Mouse (Mus musculus) midbrain, embryonic 10.5 days (tissue): ENCODE results near the gene Sh3tc1. TPM values are rescaled to one million over a fixed set of nuclear protein-coding genes. Genes with fewer than 3 reads are reported as not detected.

Experiments
- DNase-seq: peaks from one replicate; pipeline ENCODE4 v3.0.0-alpha.2; 2017; ENCODE audit warnings: low spot score
- H3K27ac ChIP-seq: fragments of 300-500 bp; sonication (generic); replicated peaks from 2 replicates; pipeline ENCODE4 v1.5.1; 2016; ENCODE audit warnings: mild to moderate bottlenecking
- H3K27me3 ChIP-seq: fragments of 300-500 bp; sonication (generic); 2 replicates; pipeline ENCODE4 v1.6.1; 2016; ENCODE audit warnings: low read depth, mild to moderate bottlenecking; ENCODE audit not compliant: poor library complexity, severe bottlenecking
- H3K36me3 ChIP-seq: fragments of 300-500 bp; sonication (generic); 2 replicates; pipeline ENCODE4 v1.6.1; 2016; ENCODE audit warnings: mild to moderate bottlenecking, moderate library complexity
- H3K4me1 ChIP-seq: fragments of 300-500 bp; sonication (generic); 2 replicates; pipeline ENCODE4 v1.6.1; 2016
- H3K4me3 ChIP-seq: fragments of 300-500 bp; sonication (generic); 2 replicates; pipeline ENCODE4 v1.5.1; 2016; ENCODE audit warnings: mild to moderate bottlenecking, moderate library complexity
- H3K9me3 ChIP-seq: fragments of 300-500 bp; sonication (generic); replicated peaks from 2 replicates; pipeline ENCODE4 v1.6.1; 2016; ENCODE audit warnings: mild to moderate bottlenecking
- WGBS: fragments of 180-500 bp; shearing (Covaris S2); methylation state at CpG from one replicate; pipeline ENCODE4 v1.1.7; 2016; 5-methylcytosine and 5-hydroxymethylcytosine counted together
- polyA plus RNA-seq: library from polyadenylated mRNA; unstranded; fragments of >200 nt; fragmentation: Nextera tagmentation; extraction: Ambion mirVana; gene quantifications from 2 replicates; pipeline ENCODE4 v1.2.1, GENCODE M21; 2016

The Sh3tc1 gene
- polyA plus RNA-seq, 1 experiment from 2014 or later, result 3.8 TPM

DNA sequence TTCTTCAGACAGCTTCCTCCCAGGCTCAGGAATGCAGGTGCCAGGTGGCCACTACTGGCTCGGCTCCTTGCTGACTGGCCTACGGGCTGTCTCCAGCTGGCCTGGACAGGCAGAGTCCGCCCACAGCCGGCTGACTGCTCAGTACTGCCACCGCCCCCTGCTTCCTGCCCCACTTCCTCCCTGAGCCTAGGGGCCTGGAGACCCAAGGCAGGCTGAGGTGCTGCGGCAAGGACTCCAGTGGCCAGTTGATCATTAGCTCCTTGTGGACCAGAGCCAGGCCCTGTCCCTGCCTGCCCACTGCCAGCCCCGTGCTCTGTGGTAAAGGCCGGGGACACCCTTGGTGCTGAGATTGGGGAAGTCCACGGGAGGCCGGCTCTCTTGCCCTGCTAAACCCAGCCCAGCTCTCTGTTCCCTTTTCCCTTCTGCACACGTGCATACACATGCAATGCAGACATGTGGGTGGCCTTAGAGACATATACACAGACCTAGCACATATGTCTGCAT lies 10.8 kb downstream of the Sh3tc1 start:
- no peaks in the 10 kb centered on the region for H3K27me3 ChIP-seq
- no peak overlapping the region for H3K4me3 ChIP-seq
- DNase-seq, result peak; percentile 28
- WGBS, result 61% methylated on average over 11 of the region's 11 CpGs
- H3K4me1 ChIP-seq, result no peaks in the 10 kb centered on the region; the same call in 1 of the 2 replicates
- H3K9me3 ChIP-seq, result no peaks in the 10 kb centered on the region
- peak overlapping the region; percentile 43 for H3K27ac ChIP-seq
- H3K36me3 ChIP-seq, result no peaks in the 10 kb centered on the region

- H3K27ac ChIP-seq, result peak overlapping the region; percentile 43
- H3K36me3 ChIP-seq, result no peaks in the 10 kb centered on the region
- H3K4me1 ChIP-seq, result no peaks in the 10 kb centered on the region; the same call in 1 of the 2 replicates
- DNase-seq, result no peak
- H3K27me3 ChIP-seq, result no peaks in the 10 kb centered on the region
- H3K9me3 ChIP-seq, result no peaks in the 10 kb centered on the region
- WGBS, result 89% methylated on average over 12 of the region's 12 CpGs
- 0 out of 2 replicates have a peak overlapping the region, but pooled peaks have one; percentile 11 for H3K4me3 ChIP-seq
Measured at GRCm38 (mm10) chr5:35728344-35728956, 11.3 kb downstream of the Sh3tc1 start.

GRCm38 (mm10) chr5:35727447-35727846 lies 12.3 kb downstream of the Sh3tc1 start:
- H3K4me3 ChIP-seq, result no peak overlapping the region
- no peaks in the 10 kb centered on the region for H3K9me3 ChIP-seq
- no peaks in the 10 kb centered on the region; the same call in 1 of the 2 replicates for H3K4me1 ChIP-seq
- no peak for DNase-seq
- H3K27ac ChIP-seq, result no peak overlapping the region
- WGBS, result 89% methylated on average over 5 of the region's 5 CpGs
- no peaks in the 10 kb centered on the region for H3K27me3 ChIP-seq
- no peaks in the 10 kb centered on the region for H3K36me3 ChIP-seq

DNA sequence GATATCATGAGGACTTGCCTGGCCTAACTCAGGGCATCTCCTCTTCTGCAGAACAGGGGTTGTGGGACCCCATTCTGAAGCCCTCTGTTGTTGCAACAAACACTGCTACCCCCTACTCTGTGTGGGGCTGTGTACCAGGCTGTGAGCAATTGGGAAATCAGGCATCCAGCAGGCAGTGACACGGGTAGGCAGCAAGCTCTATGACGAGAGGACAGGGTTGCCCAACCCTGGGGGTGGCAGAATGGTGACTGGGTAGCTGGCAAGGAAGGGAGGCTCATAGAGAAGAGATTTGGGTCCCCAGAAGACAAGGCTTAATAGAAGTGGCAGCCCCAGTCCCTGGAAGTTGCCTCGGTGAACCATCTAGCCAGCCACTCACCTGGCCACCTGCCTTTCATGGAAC lies 13.9 kb downstream of the Sh3tc1 start:
- DNase-seq, result no peak
- H3K27me3 ChIP-seq, result no peaks in the 10 kb centered on the region
- WGBS, result 87% methylated on average over 3 of the region's 3 CpGs
- no peaks in the 10 kb centered on the region for H3K9me3 ChIP-seq
- H3K4me1 ChIP-seq, result no peaks in the 10 kb centered on the region; the same call in 1 of the 2 replicates
- H3K36me3 ChIP-seq, result no peaks in the 10 kb centered on the region
- H3K27ac ChIP-seq, result 0 out of 2 replicates have a peak overlapping the region, but pooled peaks have one; percentile 23
- H3K4me3 ChIP-seq, result no peak overlapping the region

DNA sequence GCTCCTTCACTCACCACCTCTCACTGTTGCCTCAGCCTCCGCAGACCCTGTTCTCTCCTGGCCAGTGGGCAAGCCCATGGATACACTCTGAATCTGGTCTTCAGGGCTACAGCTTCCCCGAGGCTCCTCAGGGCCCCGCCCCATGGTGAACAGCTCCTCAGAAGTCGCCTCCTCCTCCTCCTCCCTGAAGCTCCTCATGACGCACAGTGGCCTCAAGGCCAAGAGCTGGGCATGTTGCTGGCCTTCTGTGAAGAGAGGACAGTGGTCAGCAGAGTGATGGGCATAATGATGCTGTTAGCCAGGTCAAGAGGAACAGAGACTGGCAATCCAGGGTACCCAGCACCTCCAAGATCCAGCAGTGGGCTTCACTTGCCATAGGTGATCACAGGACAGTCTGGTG lies 15.9 kb downstream of the Sh3tc1 start:
- H3K27ac ChIP-seq, result no peak overlapping the region
- H3K27me3 ChIP-seq, result no peaks in the 10 kb centered on the region
- no peak overlapping the region for H3K4me3 ChIP-seq
- no peaks in the 10 kb centered on the region for H3K36me3 ChIP-seq
- H3K4me1 ChIP-seq, result no peaks in the 10 kb centered on the region; the same call in 1 of the 2 replicates
- DNase-seq, result no peak
- 81% methylated on average over 5 of the region's 5 CpGs for WGBS
- no peaks in the 10 kb centered on the region for H3K9me3 ChIP-seq

- DNase-seq, result no peak
- H3K4me1 ChIP-seq, result no peaks in the 10 kb centered on the region
- no peak overlapping the region for H3K27ac ChIP-seq
- H3K27me3 ChIP-seq, result no peaks in the 10 kb centered on the region
- H3K9me3 ChIP-seq, result no peaks in the 10 kb centered on the region
- 62% methylated on average over 2 of the region's 2 CpGs for WGBS
- H3K4me3 ChIP-seq, result no peak overlapping the region
- no peaks in the 10 kb centered on the region for H3K36me3 ChIP-seq
Measured at GRCm38 (mm10) chr5:35722654-35723053, 17.1 kb downstream of the Sh3tc1 start.

DNA sequence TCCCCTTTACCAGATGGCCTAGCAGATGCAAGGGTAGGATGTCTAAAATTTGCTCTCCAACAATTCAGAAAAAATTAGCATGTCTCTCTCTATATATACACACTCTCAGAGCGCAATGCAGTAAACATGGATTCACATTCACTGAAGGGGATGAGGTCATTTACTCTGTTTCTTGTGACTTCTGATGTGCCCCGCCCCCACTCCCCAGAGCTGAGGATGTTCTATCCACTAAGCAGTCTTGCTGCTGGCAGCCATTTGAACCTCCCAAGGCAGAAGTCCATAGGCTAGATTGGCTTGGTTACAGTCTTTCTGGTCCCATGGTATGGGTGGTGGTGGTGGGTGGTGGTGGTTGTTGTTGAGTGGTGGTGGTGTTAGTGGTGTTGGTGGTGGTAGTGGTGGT lies 17.9 kb downstream of the Sh3tc1 start:
- Histone ChIP-seq H3K27me3 (no peaks in the 10 kb centered on the region), H3K4me1 (no peaks in the 10 kb centered on the region), H3K27ac (no peak overlapping the region), H3K9me3 (no peaks in the 10 kb centered on the region), H3K36me3 (no peaks in the 10 kb centered on the region), H3K4me3 (no peak overlapping the region)
- DNase-seq, result no peak
- 100% methylated on average over 2 of the region's 2 CpGs for WGBS

GRCm38 (mm10) chr5:35719880-35720279 lies 19.9 kb downstream of the Sh3tc1 start:
- Histone ChIP-seq H3K27me3 (no peaks in the 10 kb centered on the region), H3K4me1 (no peaks in the 10 kb centered on the region), H3K9me3 (no peaks in the 10 kb centered on the region), H3K4me3 (no peak overlapping the region), H3K27ac (no peak overlapping the region), H3K36me3 (no peaks in the 10 kb centered on the region)
- 100% methylated on average over 1 of the region's 1 CpGs for WGBS
- DNase-seq, result no peak

DNA sequence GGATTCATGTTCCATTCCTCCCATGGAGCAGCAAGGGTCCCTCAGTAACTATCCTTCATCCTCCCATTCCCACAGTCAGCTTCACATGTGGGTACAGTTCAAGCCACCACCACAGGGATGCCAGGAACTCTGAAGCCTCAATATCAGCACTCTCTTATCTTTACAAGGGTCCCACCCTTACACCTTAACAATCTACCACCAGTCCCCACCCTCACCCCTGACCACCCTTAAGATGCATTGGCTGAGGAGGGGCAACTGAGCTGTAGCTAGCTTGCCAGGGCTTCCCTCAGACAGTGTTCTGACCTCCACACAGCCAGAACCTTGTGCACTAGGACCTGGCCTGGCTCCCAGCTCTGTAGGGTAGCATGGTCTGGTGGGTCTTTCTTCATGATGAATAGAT lies 20.4 kb downstream of the Sh3tc1 start:
- Histone ChIP-seq H3K4me3 (no peak overlapping the region), H3K36me3 (no peaks in the 10 kb centered on the region), H3K27me3 (no peaks in the 10 kb centered on the region)

DNA sequence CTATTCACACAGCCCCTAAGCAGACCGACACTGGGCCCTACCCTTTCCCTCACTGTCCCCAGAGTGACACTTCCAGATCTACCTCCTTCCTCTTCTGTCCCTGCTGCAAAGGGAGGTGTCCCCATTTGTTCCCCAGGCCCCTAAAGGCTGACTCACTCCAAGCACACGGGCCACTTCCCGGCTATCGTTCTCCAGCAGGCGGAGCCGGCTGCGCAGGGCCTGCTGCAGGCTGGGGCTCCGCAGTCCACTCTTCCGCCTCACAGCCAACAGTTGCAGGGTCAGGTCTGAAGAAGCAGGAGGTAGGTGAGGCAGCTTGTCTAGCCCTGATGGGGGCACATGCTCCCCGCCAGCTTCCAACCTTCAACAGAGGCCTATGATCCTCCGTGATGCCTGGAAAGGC lies 21.0 kb downstream of the Sh3tc1 start:
- Histone ChIP-seq H3K4me3 (no peak overlapping the region), H3K27me3 (no peaks in the 10 kb centered on the region), H3K4me1 (no peaks in the 10 kb centered on the region), H3K9me3 (no peaks in the 10 kb centered on the region), H3K36me3 (no peaks in the 10 kb centered on the region), H3K27ac (no peak overlapping the region)
- WGBS, result 80% methylated on average over 11 of the region's 11 CpGs
- no peak for DNase-seq

More for the DNA sequence above, 20.4 kb downstream of the Sh3tc1 start:
- no peaks in the 10 kb centered on the region for H3K9me3 ChIP-seq
- no peaks in the 10 kb centered on the region for H3K4me1 ChIP-seq
- DNase-seq, result no peak
- no peak overlapping the region for H3K27ac ChIP-seq

- Histone ChIP-seq H3K9me3 (no peaks in the 10 kb centered on the region), H3K4me1 (no peaks in the 10 kb centered on the region), H3K36me3 (no peaks in the 10 kb centered on the region), H3K27ac (no peak overlapping the region), H3K4me3 (no peak overlapping the region), H3K27me3 (no peaks in the 10 kb centered on the region)
- WGBS, result 64% methylated on average over 4 of the region's 4 CpGs
- DNase-seq, result peak; percentile 19
Measured at GRCm38 (mm10) chr5:35717946-35718345, 21.8 kb downstream of the Sh3tc1 start.

DNA sequence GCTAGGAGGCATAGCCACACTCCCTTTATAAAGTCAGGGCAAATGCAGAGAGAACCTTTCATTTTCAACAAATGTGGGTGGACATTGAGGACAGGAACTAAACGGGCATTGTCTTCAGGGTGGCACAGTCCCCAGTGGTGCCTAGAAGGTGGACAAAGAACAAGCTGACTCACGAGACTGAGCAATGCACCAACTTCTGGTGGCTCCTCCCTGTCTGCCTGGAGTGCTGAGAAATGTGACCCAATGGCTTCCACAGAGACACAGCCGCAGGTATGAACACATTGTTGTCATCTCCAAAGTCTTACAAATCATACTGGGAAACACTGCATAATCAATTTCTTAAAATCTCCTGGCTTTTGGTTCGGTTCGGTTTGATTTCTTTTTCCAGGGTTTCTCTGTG lies 22.3 kb downstream of the Sh3tc1 start:
- 83% methylated on average over 5 of the region's 5 CpGs for WGBS
- no peaks in the 10 kb centered on the region for H3K36me3 ChIP-seq

GRCm38 (mm10) chr5:35713649-35714354 lies 26.0 kb downstream of the Sh3tc1 start:
- Histone ChIP-seq H3K27me3 (no peaks in the 10 kb centered on the region), H3K27ac (no peak overlapping the region), H3K4me3 (no peak overlapping the region), H3K4me1 (peaks cover 8% of the 10 kb centered on the region), H3K9me3 (no peaks in the 10 kb centered on the region), H3K36me3 (no peaks in the 10 kb centered on the region)
- 52% methylated on average over 13 of the region's 13 CpGs for WGBS
- DNase-seq, result peak; percentile 75

More for the DNA sequence above, 22.3 kb downstream of the Sh3tc1 start:
- Histone ChIP-seq H3K4me3 (no peak overlapping the region), H3K9me3 (no peaks in the 10 kb centered on the region), H3K4me1 (no peaks in the 10 kb centered on the region), H3K27me3 (no peaks in the 10 kb centered on the region), H3K27ac (no peak overlapping the region)
- no peak for DNase-seq
